Mouse (Mus musculus): ENCODE results near the gene Mdm2.

Mdm2 gene

GRCm38 (mm10) chr10:117668546-117669300 is 41.8 kb downstream of the Mdm2 start:
- DNase-seq, result no peak

GRCm38 (mm10) chr10:117667663-117668507 is 42.7 kb downstream of the Mdm2 start:
- DNase-seq, result no peak

GRCm38 (mm10) chr10:117666947-117667630 is 43.5 kb downstream of the Mdm2 start:
- DNase-seq, result no peak

GRCm38 (mm10) chr10:117666361-117666760 is 44.2 kb downstream of the Mdm2 start:
- no peak for DNase-seq

GRCm38 (mm10) chr10:117665376-117666275 is 44.9 kb downstream of the Mdm2 start:
- DNase-seq, result no peak

- DNase-seq, result no peak
Observed at GRCm38 (mm10) chr10:117664926-117665209, 45.7 kb downstream of the Mdm2 start.

GRCm38 (mm10) chr10:117664208-117664925 is 46.2 kb downstream of the Mdm2 start:
- DNase-seq, result peak in 1 of 2 experiments; percentile 28

- peak; percentile 86 to 89 for DNase-seq
Observed at GRCm38 (mm10) chr10:117663865-117664200, 46.7 kb downstream of the Mdm2 start.

GRCm38 (mm10) chr10:117663056-117663864 is 47.3 kb downstream of the Mdm2 start:
- DNase-seq, result peak in 1 of 2 experiments; percentile 40

- DNase-seq, result peak; percentile 71 to 74
Observed at GRCm38 (mm10) chr10:117662316-117663055, 48.1 kb downstream of the Mdm2 start.

GRCm38 (mm10) chr10:117659819-117660218 is 50.7 kb downstream of the Mdm2 start:
- DNase-seq, result no peak

GRCm38 (mm10) chr10:117659430-117659813 is 51.1 kb downstream of the Mdm2 start:
- no peak for DNase-seq

GRCm38 (mm10) chr10:117658522-117659429 is 51.8 kb downstream of the Mdm2 start:
- no peak for DNase-seq

GRCm38 (mm10) chr10:117657659-117658306 is 52.8 kb downstream of the Mdm2 start:
- no peak for DNase-seq

- DNase-seq, result no peak
Observed at GRCm38 (mm10) chr10:117656985-117657658, 53.4 kb downstream of the Mdm2 start.

GRCm38 (mm10) chr10:117656662-117656962 is 53.9 kb downstream of the Mdm2 start:
- DNase-seq, result no peak

- no peak for DNase-seq
Observed at GRCm38 (mm10) chr10:117655908-117656661, 54.5 kb downstream of the Mdm2 start.

All from kidney, postnatal 36 days (tissue).